11 mouse cellular contexts compared by ENCODE assay signal in the genomic region with DNA sequence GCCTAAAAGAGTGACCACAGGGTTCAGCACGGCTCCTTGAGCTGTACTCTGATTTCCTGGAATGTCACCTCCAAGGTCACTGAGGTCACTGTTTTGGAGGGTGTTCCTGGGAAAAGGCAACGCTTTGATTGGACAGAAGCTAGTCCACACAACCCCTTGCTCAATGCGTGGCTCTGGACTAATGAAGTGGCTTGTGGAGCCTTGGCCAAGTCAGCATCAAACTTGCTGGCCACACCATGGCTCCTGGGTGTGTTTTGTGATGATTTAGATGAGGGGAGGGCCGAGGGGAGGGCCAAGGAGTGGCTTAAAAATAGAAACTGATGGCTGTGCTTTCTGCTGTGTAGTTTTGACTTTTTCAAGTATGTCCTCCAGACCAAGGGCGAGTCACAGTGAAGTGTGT. TPM values are rescaled to one million over a fixed set of nuclear protein-coding genes. Genes with fewer than 3 reads are reported as not detected.
DNase-seq lines count a peak whose midpoint lies in the region; ATAC-seq and TF ChIP-seq lines count a peak whose summit lies in the region.
"Had no signal": no experiment of that assay in that cellular context is flagged by ENCODE, and none has a peak within 500 bp of the region (broad histone marks: within the 10 kb centered on the region; RNA-seq: fewer than 3 reads in every experiment).

No protein-coding gene starts in this region.

- no peak overlapping the region for H3K4me3 ChIP-seq in brown adipose tissue, adult 24 weeks (ENCODE audit: insufficient read depth, low read depth, low read length)
- H3K4me3 ChIP-seq in lung, postnatal 0 days (ENCODE audit: low read depth, low read length), result no peak overlapping the region
- H3K4me3 ChIP-seq in midbrain, embryonic 14.5 days (replicated peaks; ENCODE audit: low read depth, low read length), result no peak overlapping the region
- no peak overlapping the region for H3K4me3 ChIP-seq in hindbrain, embryonic 10.5 days
- H3K4me3 ChIP-seq: embryonic facial prominence, embryonic 10.5 days had no signal

- no peak overlapping the region for H3K9ac ChIP-seq in lung, postnatal 0 days (replicated peaks; ENCODE audit: low read depth)
- no peak overlapping the region for H3K9ac ChIP-seq in midbrain, embryonic 14.5 days (replicated peaks; ENCODE audit: low read length)

- no peaks in the 10 kb centered on the region for H3K27me3 ChIP-seq in lung, postnatal 0 days (replicated peaks; ENCODE audit: insufficient read depth, low read length)
- no peaks in the 10 kb centered on the region for H3K27me3 ChIP-seq in midbrain, embryonic 14.5 days (ENCODE audit: control insufficient read depth, insufficient read depth, low read length)
- no peaks in the 10 kb centered on the region for H3K27me3 ChIP-seq in hindbrain, embryonic 10.5 days (ENCODE audit: insufficient read depth, poor library complexity, severe bottlenecking)

- peak; percentile 48; the same call in 1 of the 2 replicates for TF ChIP-seq EP300 in lung, postnatal 0 days (IDR thresholded peaks at IDR 0.05)

- no peak overlapping the region for H3K4me2 ChIP-seq in lung, postnatal 0 days (replicated peaks; ENCODE audit: low read depth, low read length)
- H3K4me2 ChIP-seq in midbrain, embryonic 14.5 days (ENCODE audit: low read length), result no peak overlapping the region
- H3K4me2 ChIP-seq: midbrain, embryonic 11.5 days had no signal

- TF ChIP-seq CTCF in lung, postnatal 0 days (IDR thresholded peaks at IDR 0.05), result no peak

- ATAC-seq in lung, postnatal 0 days, result peak; percentile 90
- ATAC-seq in midbrain, embryonic 14.5 days (ENCODE audit: low FRiP score, low TSS enrichment), result no peak

- intact Hi-C loops in heart, postnatal 14 days (cut with DNase I), result no loop called here

- no peaks in the 10 kb centered on the region for H3K9me3 ChIP-seq in lung, postnatal 0 days (ENCODE audit: low read length)
- no peaks in the 10 kb centered on the region for H3K9me3 ChIP-seq in midbrain, embryonic 14.5 days (ENCODE audit: control insufficient read depth, low read length)
- H3K9me3 ChIP-seq in hindbrain, embryonic 10.5 days, result no peaks in the 10 kb centered on the region
- H3K9me3 ChIP-seq: embryonic facial prominence, embryonic 10.5 days had no signal

- DNase-seq in adrenal gland, adult 18-20 months (ENCODE audit: low spot score in 2 of 2), result peak; percentile 45 to 66
- no peak for DNase-seq in adrenal gland, postnatal 25 days
- DNase-seq in heart, postnatal 14 days, result peak; percentile 26 to 52
- DNase-seq in lung, postnatal 0 days (ENCODE audit: low spot score), result peak; percentile 74
- no peak for DNase-seq in midbrain, embryonic 14.5 days
- DNase-seq in thymus, postnatal 14 days, result no peak
- no peak for DNase-seq in hindbrain, embryonic 10.5 days (ENCODE audit: low spot score)
- DNase-seq: left cerebral cortex, postnatal 4 days had no signal

- 38% methylated on average over 5 of the region's 5 CpGs for WGBS in lung, postnatal 0 days
- WGBS in midbrain, embryonic 14.5 days, result 72% methylated on average over 5 of the region's 5 CpGs
- 70% methylated on average over 5 of the region's 5 CpGs for WGBS in hindbrain, embryonic 10.5 days

- peak overlapping the region; percentile 55; the same call in 1 of the 2 replicates for H3K27ac ChIP-seq in brown adipose tissue, adult 24 weeks (replicated peaks; ENCODE audit: low read depth, low read length)
- no peak overlapping the region for H3K27ac ChIP-seq in lung, postnatal 0 days (ENCODE audit: low read length)
- no peak overlapping the region for H3K27ac ChIP-seq in midbrain, embryonic 14.5 days (replicated peaks; ENCODE audit: low read depth, low read length)
- H3K27ac ChIP-seq in hindbrain, embryonic 10.5 days, result no peak overlapping the region
- H3K27ac ChIP-seq: embryonic facial prominence, embryonic 10.5 days had no signal

- H3K4me1 ChIP-seq in brown adipose tissue, adult 24 weeks (ENCODE audit: control insufficient read depth, insufficient read depth, insufficient read length, low read length), result no peaks in the 10 kb centered on the region; the same call in 1 of the 2 replicates
- 0 out of 2 replicates have a peak, but pooled peaks cover 5% of the 10 kb centered on the region for H3K4me1 ChIP-seq in lung, postnatal 0 days (ENCODE audit: insufficient read depth, low read depth, low read length)
- no peaks in the 10 kb centered on the region for H3K4me1 ChIP-seq in midbrain, embryonic 14.5 days (ENCODE audit: control insufficient read depth, insufficient read depth, low read length)
- peaks cover 4% of the 10 kb centered on the region; the same call in 1 of the 2 replicates for H3K4me1 ChIP-seq in hindbrain, embryonic 10.5 days (replicated peaks)

- no peaks in the 10 kb centered on the region for H3K36me3 ChIP-seq in lung, postnatal 0 days (ENCODE audit: insufficient read depth, low read length)
- no peaks in the 10 kb centered on the region for H3K36me3 ChIP-seq in midbrain, embryonic 14.5 days (ENCODE audit: control insufficient read depth, insufficient read depth, low read length)
- H3K36me3 ChIP-seq in hindbrain, embryonic 10.5 days, result no peaks in the 10 kb centered on the region
- H3K36me3 ChIP-seq: embryonic facial prominence, embryonic 10.5 days had no signal

RNA-seq across cellular contexts. Expression of a gene that starts 24.0 kb away (rescaled TPM):
- 10 to 100 TPM; 41.2 to 56.9 TPM for total RNA-seq in adrenal gland, adult 18-20 months (2021)
- total RNA-seq in adrenal gland, postnatal 25 days (2021), result 48.0 and 50.0 TPM in 2 replicates
- polyA plus RNA-seq in brown adipose tissue, adult 24 weeks (2012; ENCODE audit: insufficient read depth, insufficient read length, missing spikeins), result 23.0 and 34.7 TPM in 2 replicates
- total RNA-seq in heart, postnatal 14 days (2021), result 100 to 1,000 TPM; 199 to 203 TPM
- 33.5 and 36.2 TPM in 2 replicates for polyA plus RNA-seq in lung, postnatal 0 days (2015; fragmentation: Nextera tagmentation; extraction: Ambion mirVana)
- polyA plus RNA-seq in midbrain, embryonic 14.5 days (2014; fragmentation: Nextera tagmentation; extraction: Ambion mirVana), result 8.9 and 15.9 TPM in 2 replicates
- polyA plus RNA-seq in hindbrain, embryonic 10.5 days (2016; fragmentation: Nextera tagmentation; extraction: Ambion mirVana), result 21.9 and 22.8 TPM in 2 replicates

Comparison
In these comparisons a context has a peak if more than half of its experiments do, and no peak if none do; other contexts are left out.
1. DNase-seq: peak in adrenal gland, adult 18-20 months (2 of 2), heart, postnatal 14 days (2 of 2) and lung, postnatal 0 days (single experiment); none in adrenal gland, postnatal 25 days (single experiment), midbrain, embryonic 14.5 days (single experiment), thymus, postnatal 14 days (single experiment) and hindbrain, embryonic 10.5 days (single experiment).